Mouse (Mus musculus): ENCODE measurements around the gene Ly6g6d. TPM values are rescaled to one million over a fixed set of nuclear protein-coding genes. Genes with fewer than 3 reads are reported as not detected.

The Ly6g6d gene
- polyA plus RNA-seq, 1 experiment from 2014 or later: 0.78 TPM

- Histone ChIP-seq H3K9ac (replicated peaks; ENCODE audit: low read length) (no peak overlapping the region), H3K4me2 (ENCODE audit: low read length) (no peak overlapping the region), H3K4me1 (ENCODE audit: control insufficient read depth, insufficient read depth, low read length) (peaks cover 3% of the 10 kb centered on the region; the same call in 1 of the 2 replicates), H3K36me3 (ENCODE audit: control insufficient read depth, insufficient read depth, low read length) (peaks cover 5% of the 10 kb centered on the region; the same call in 1 of the 2 replicates), H3K4me3 (replicated peaks; ENCODE audit: low read depth, low read length) (no peak overlapping the region), H3K27ac (replicated peaks; ENCODE audit: low read depth, low read length) (0 out of 2 replicates have a peak overlapping the region, but pooled peaks have one; percentile 1), H3K27me3 (ENCODE audit: control insufficient read depth, insufficient read depth, low read length) (no peaks in the 10 kb centered on the region), H3K9me3 (ENCODE audit: control insufficient read depth, low read length) (no peaks in the 10 kb centered on the region)
- ATAC-seq (ENCODE audit: low FRiP score, low TSS enrichment) (no peak), DNase-seq (no peak)
- 47% methylated on average over 6 of the region's 6 CpGs for WGBS
Observed at GRCm38 (mm10) chr17:35021842-35022477, 55.9 kb downstream of the Ly6g6d start.

Other genes with a start within 250 kb of the Ly6g6d start
- gene Stk19, start 241.1 kb downstream of the Ly6g6d start, polyA plus RNA-seq (2014; fragmentation: Nextera tagmentation; extraction: Ambion mirVana): 32.1 and 39.3 TPM in 2 replicates
- 66.6 and 68.6 TPM in 2 replicates for gene Dxo, start 241.0 kb downstream of the Ly6g6d start, polyA plus RNA-seq (2014; fragmentation: Nextera tagmentation; extraction: Ambion mirVana)
- 47.7 and 55.5 TPM in 2 replicates for gene Skiv2l, start 227.9 kb downstream of the Ly6g6d start, polyA plus RNA-seq (2014; fragmentation: Nextera tagmentation; extraction: Ambion mirVana)
- gene Nelfe, start 227.7 kb downstream of the Ly6g6d start, polyA plus RNA-seq (2014; fragmentation: Nextera tagmentation; extraction: Ambion mirVana): 75.5 and 85.3 TPM in 2 replicates
- 1.8 and 3.0 TPM in 2 replicates for gene Cfb, start 215.5 kb downstream of the Ly6g6d start, polyA plus RNA-seq (2014; fragmentation: Nextera tagmentation; extraction: Ambion mirVana)
- gene Zbtb12, start 198.6 kb downstream of the Ly6g6d start, polyA plus RNA-seq (2014; fragmentation: Nextera tagmentation; extraction: Ambion mirVana): 3.0 and 6.8 TPM in 2 replicates
- not detected in 2 replicates for gene Gm20547, start 196.0 kb downstream of the Ly6g6d start, polyA plus RNA-seq (2014; fragmentation: Nextera tagmentation; extraction: Ambion mirVana)
- 2.1 and 3.6 TPM in 2 replicates for gene C2, start 179.8 kb downstream of the Ly6g6d start, polyA plus RNA-seq (2014; fragmentation: Nextera tagmentation; extraction: Ambion mirVana)
- 91.6 and 97.0 TPM in 2 replicates for gene Ehmt2, start 179.6 kb downstream of the Ly6g6d start, polyA plus RNA-seq (2014; fragmentation: Nextera tagmentation; extraction: Ambion mirVana)
- not detected in 2 replicates for gene Slc44a4, start 163.6 kb downstream of the Ly6g6d start, polyA plus RNA-seq (2014; fragmentation: Nextera tagmentation; extraction: Ambion mirVana)
- gene Neu1, start 146.8 kb downstream of the Ly6g6d start, polyA plus RNA-seq (2014; fragmentation: Nextera tagmentation; extraction: Ambion mirVana): 25.1 and 28.2 TPM in 2 replicates
- 0.17 and 0.53 TPM in 2 replicates for gene Hspa1b, start 118.8 kb downstream of the Ly6g6d start, polyA plus RNA-seq (2014; fragmentation: Nextera tagmentation; extraction: Ambion mirVana)
- gene Gm20481, start 108.2 kb downstream of the Ly6g6d start, polyA plus RNA-seq (2014; fragmentation: Nextera tagmentation; extraction: Ambion mirVana): 1.1 and 2.3 TPM in 2 replicates
- 5.6 and 8.1 TPM in 2 replicates for gene Hspa1a, start 105.9 kb downstream of the Ly6g6d start, polyA plus RNA-seq (2014; fragmentation: Nextera tagmentation; extraction: Ambion mirVana)
- 1.6 and 2.3 TPM in 2 replicates for gene Hspa1l, start 105.4 kb downstream of the Ly6g6d start, polyA plus RNA-seq (2014; fragmentation: Nextera tagmentation; extraction: Ambion mirVana)
- gene Lsm2, start 96.2 kb downstream of the Ly6g6d start, polyA plus RNA-seq (2014; fragmentation: Nextera tagmentation; extraction: Ambion mirVana): 103 and 110 TPM in 2 replicates
- gene Vars, start 77.1 kb downstream of the Ly6g6d start, polyA plus RNA-seq (2014; fragmentation: Nextera tagmentation; extraction: Ambion mirVana): 43.4 and 51.1 TPM in 2 replicates
- gene Vwa7, start 61.5 kb downstream of the Ly6g6d start, polyA plus RNA-seq (2014; fragmentation: Nextera tagmentation; extraction: Ambion mirVana): 0.12 and 0.16 TPM in 2 replicates
- 2.0 and 2.2 TPM in 2 replicates for gene Sapcd1, start 50.0 kb downstream of the Ly6g6d start, polyA plus RNA-seq (2014; fragmentation: Nextera tagmentation; extraction: Ambion mirVana)
- gene Msh5, start 31.3 kb downstream of the Ly6g6d start, polyA plus RNA-seq (2014; fragmentation: Nextera tagmentation; extraction: Ambion mirVana): 2.1 and 2.8 TPM in 2 replicates
- 17.7 and 22.8 TPM in 2 replicates for gene Clic1, start 28.1 kb downstream of the Ly6g6d start, polyA plus RNA-seq (2014; fragmentation: Nextera tagmentation; extraction: Ambion mirVana)
- 375 and 392 TPM in 2 replicates for gene Ddah2, start 19.0 kb downstream of the Ly6g6d start, polyA plus RNA-seq (2014; fragmentation: Nextera tagmentation; extraction: Ambion mirVana)
- gene Ly6g6c, start 12.7 kb downstream of the Ly6g6d start, polyA plus RNA-seq (2014; fragmentation: Nextera tagmentation; extraction: Ambion mirVana): not detected in 2 replicates
- 0.11 and 0.21 TPM in 2 replicates for gene Mpig6b, start 11.9 kb downstream of the Ly6g6d start, polyA plus RNA-seq (2014; fragmentation: Nextera tagmentation; extraction: Ambion mirVana)
- gene Ly6g6e, start 1.2 kb downstream of the Ly6g6d start, polyA plus RNA-seq (2014; fragmentation: Nextera tagmentation; extraction: Ambion mirVana): 0.62 TPM in 1 of 2 replicates, not detected in the other
- gene Ly6g6f, start 7.5 kb upstream of the Ly6g6d start, polyA plus RNA-seq (2014; fragmentation: Nextera tagmentation; extraction: Ambion mirVana): not detected in 2 replicates
- gene Abhd16a, start 11.2 kb upstream of the Ly6g6d start, polyA plus RNA-seq (2014; fragmentation: Nextera tagmentation; extraction: Ambion mirVana): 79.4 and 86.0 TPM in 2 replicates
- not detected in 2 replicates for gene Ly6g5c, start 30.2 kb upstream of the Ly6g6d start, polyA plus RNA-seq (2014; fragmentation: Nextera tagmentation; extraction: Ambion mirVana)
- gene Ly6g5b, start 37.4 kb upstream of the Ly6g6d start, polyA plus RNA-seq (2014; fragmentation: Nextera tagmentation; extraction: Ambion mirVana): 1.3 TPM in 2 replicates
- gene Gpank1, start 43.4 kb upstream of the Ly6g6d start, polyA plus RNA-seq (2014; fragmentation: Nextera tagmentation; extraction: Ambion mirVana): 24.2 and 25.4 TPM in 2 replicates
- 328 and 334 TPM in 2 replicates for gene Csnk2b, start 44.0 kb upstream of the Ly6g6d start, polyA plus RNA-seq (2014; fragmentation: Nextera tagmentation; extraction: Ambion mirVana)
- gene D17H6S53E, start 48.3 kb upstream of the Ly6g6d start, polyA plus RNA-seq (2014; fragmentation: Nextera tagmentation; extraction: Ambion mirVana): 6.0 and 6.8 TPM in 2 replicates
- gene Apom, start 54.0 kb upstream of the Ly6g6d start, polyA plus RNA-seq (2014; fragmentation: Nextera tagmentation; extraction: Ambion mirVana): 0.57 TPM in 1 of 2 replicates, not detected in the other
- 122 and 136 TPM in 2 replicates for gene Bag6, start 57.1 kb upstream of the Ly6g6d start, polyA plus RNA-seq (2014; fragmentation: Nextera tagmentation; extraction: Ambion mirVana)
- 191 and 194 TPM in 2 replicates for gene Prrc2a, start 86.8 kb upstream of the Ly6g6d start, polyA plus RNA-seq (2014; fragmentation: Nextera tagmentation; extraction: Ambion mirVana)
- 3.3 and 8.8 TPM in 2 replicates for gene Aif1, start 98.0 kb upstream of the Ly6g6d start, polyA plus RNA-seq (2014; fragmentation: Nextera tagmentation; extraction: Ambion mirVana)
- 3.8 and 9.0 TPM in 2 replicates for gene Lst1, start 110.4 kb upstream of the Ly6g6d start, polyA plus RNA-seq (2014; fragmentation: Nextera tagmentation; extraction: Ambion mirVana)
- gene Ltb, start 116.4 kb upstream of the Ly6g6d start, polyA plus RNA-seq (2014; fragmentation: Nextera tagmentation; extraction: Ambion mirVana): 0.74 and 0.84 TPM in 2 replicates
- not detected in 2 replicates for gene Tnf, start 123.9 kb upstream of the Ly6g6d start, polyA plus RNA-seq (2014; fragmentation: Nextera tagmentation; extraction: Ambion mirVana)
- gene Lta, start 127.3 kb upstream of the Ly6g6d start, polyA plus RNA-seq (2014; fragmentation: Nextera tagmentation; extraction: Ambion mirVana): 0.20 and 0.73 TPM in 2 replicates
- gene Gm16181, start 142.8 kb upstream of the Ly6g6d start, polyA plus RNA-seq (2014; fragmentation: Nextera tagmentation; extraction: Ambion mirVana): not detected in 2 replicates
- gene Atp6v1g2, start 155.6 kb upstream of the Ly6g6d start, polyA plus RNA-seq (2014; fragmentation: Nextera tagmentation; extraction: Ambion mirVana): 78.1 and 99.0 TPM in 2 replicates
- gene Nfkbil1, start 157.7 kb upstream of the Ly6g6d start, polyA plus RNA-seq (2014; fragmentation: Nextera tagmentation; extraction: Ambion mirVana): 3.8 and 7.3 TPM in 2 replicates
- 386 and 390 TPM in 2 replicates for gene Ddx39b, start 163.7 kb upstream of the Ly6g6d start, polyA plus RNA-seq (2014; fragmentation: Nextera tagmentation; extraction: Ambion mirVana)
- gene H2-D1, start 184.7 kb upstream of the Ly6g6d start, polyA plus RNA-seq (2014; fragmentation: Nextera tagmentation; extraction: Ambion mirVana): 68.5 and 74.3 TPM in 2 replicates
- 0.16 TPM in 1 of 2 replicates, not detected in the other for gene H2-Q1, start 242.3 kb upstream of the Ly6g6d start, polyA plus RNA-seq (2014; fragmentation: Nextera tagmentation; extraction: Ambion mirVana)